Mouse (Mus musculus): ENCODE measurements around the gene Sde2. TPM values are rescaled to one million over a fixed set of nuclear protein-coding genes. Genes with fewer than 3 reads are reported as not detected.
A peak's percentile ranks its signal among the peaks of the same experiment; 100 is the strongest.
"Not testable (repeated sequence)": the region's sequence is repeated elsewhere in the genome, so short reads cannot be mapped to it uniquely, and the experiment has no call there.

Sde2 gene
- polyA plus RNA-seq, 1 experiment from 2014 or later: 18.8 TPM

DNA sequence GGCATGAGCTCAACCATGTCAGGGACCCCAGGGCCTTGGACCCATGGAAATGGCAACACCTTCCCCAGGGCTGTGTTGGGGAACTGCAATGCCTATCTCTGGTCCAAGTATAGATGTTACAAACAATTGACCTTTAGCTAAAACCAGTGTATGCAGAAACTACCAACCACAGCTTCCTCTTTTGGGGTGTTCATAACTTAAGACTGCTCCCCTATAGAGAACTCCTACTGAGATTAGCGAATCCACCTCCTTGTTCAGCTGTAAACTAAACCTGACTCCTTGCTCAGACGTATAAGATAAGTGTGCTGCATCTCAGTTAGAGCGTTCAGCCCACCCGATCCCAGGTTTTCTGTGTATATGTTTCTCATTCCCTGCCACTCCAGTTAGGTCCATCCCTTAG lies 24.3 kb upstream of the Sde2 start:
- Histone ChIP-seq H3K4me2 (replicated peaks; ENCODE audit: low read depth) (no peak overlapping the region), H3K9me3 (ENCODE audit: control insufficient read depth, low read length) (no peaks in the 10 kb centered on the region), H3K36me3 (ENCODE audit: control insufficient read depth, insufficient read depth, low read length) (no peaks in the 10 kb centered on the region), H3K4me3 (ENCODE audit: low read depth, low read length) (no peak overlapping the region), H3K4me1 (replicated peaks; ENCODE audit: control insufficient read depth, insufficient read depth) (0 out of 2 replicates have a peak, but pooled peaks cover 4% of the 10 kb centered on the region), H3K27ac (replicated peaks) (no peak overlapping the region), H3K9ac (ENCODE audit: low read length) (no peak overlapping the region), H3K27me3 (ENCODE audit: control insufficient read depth, insufficient read depth, low read length) (no peaks in the 10 kb centered on the region)
- 81% methylated on average over 4 of the region's 4 CpGs for WGBS
- no peak for ATAC-seq (ENCODE audit: low FRiP score, low TSS enrichment)
- no peak for TF ChIP-seq EP300 (optimal IDR thresholded peaks at IDR 0.05)
- no peak for TF ChIP-seq CTCF (IDR thresholded peaks at IDR 0.05; ENCODE audit: low read depth)
- DNase-seq (ENCODE audit: low spot score): no peak

DNA sequence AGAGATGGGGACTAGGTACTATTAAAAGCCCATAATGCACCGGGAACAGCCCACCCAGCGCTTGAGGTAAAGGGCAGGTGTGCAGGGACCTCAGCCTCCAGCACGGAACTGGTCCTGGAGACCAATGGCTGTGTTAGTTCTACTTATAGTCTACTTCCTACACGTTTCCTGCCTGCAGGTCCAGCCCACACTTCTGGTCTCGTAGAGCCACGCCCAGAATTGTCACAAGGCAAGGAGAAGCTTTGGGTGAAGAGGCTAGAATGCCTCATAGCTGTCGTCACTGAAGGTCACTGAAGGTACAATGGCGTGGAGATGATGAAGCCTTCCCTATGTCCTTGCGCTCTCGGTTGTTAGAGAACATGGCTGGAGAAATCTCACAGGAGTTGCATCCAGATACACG lies 21.2 kb upstream of the Sde2 start:
- Histone ChIP-seq H3K4me2 (replicated peaks; ENCODE audit: low read depth) (peak overlapping the region; percentile 19), H3K36me3 (ENCODE audit: control insufficient read depth, insufficient read depth, low read length) (no peaks in the 10 kb centered on the region), H3K4me1 (replicated peaks; ENCODE audit: control insufficient read depth, insufficient read depth) (0 out of 2 replicates have a peak, but pooled peaks cover 4% of the 10 kb centered on the region), H3K27me3 (ENCODE audit: control insufficient read depth, insufficient read depth, low read length) (no peaks in the 10 kb centered on the region), H3K27ac (replicated peaks) (peak overlapping the region; percentile 74), H3K9ac (ENCODE audit: low read length) (no peak overlapping the region), H3K4me3 (ENCODE audit: low read depth, low read length) (no peak overlapping the region), H3K9me3 (ENCODE audit: control insufficient read depth, low read length) (no peaks in the 10 kb centered on the region)
- TF ChIP-seq CTCF (IDR thresholded peaks at IDR 0.05; ENCODE audit: low read depth): no peak
- TF ChIP-seq EP300 (optimal IDR thresholded peaks at IDR 0.05): no peak
- DNase-seq (ENCODE audit: low spot score) (peak; percentile 31), ATAC-seq (ENCODE audit: low FRiP score, low TSS enrichment) (peak; percentile 61)
- 66% methylated on average over 11 of the region's 11 CpGs for WGBS

DNA sequence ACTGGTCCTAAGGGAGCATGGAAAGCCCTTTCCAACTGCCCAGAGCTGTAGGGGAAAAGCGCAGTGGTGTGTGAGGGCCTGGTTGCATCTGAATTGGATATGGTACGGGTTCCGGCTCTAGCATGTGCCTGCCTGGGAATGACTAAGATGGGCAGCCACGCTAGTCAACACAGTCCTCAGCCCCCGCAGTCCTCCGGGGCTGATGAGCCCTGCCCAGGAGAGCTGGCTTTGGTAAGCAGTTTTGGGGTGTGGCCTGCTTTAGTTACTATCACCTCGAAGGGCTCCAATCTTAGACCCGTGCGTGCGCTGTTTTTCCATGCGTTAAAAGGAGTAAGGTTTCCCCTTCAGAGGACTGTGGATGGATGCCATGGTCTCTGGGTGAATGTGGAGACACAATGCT lies 20.8 kb upstream of the Sde2 start:
- Histone ChIP-seq H3K9me3 (ENCODE audit: control insufficient read depth, low read length) (no peaks in the 10 kb centered on the region), H3K27ac (replicated peaks) (peak overlapping the region; percentile 74), H3K36me3 (ENCODE audit: control insufficient read depth, insufficient read depth, low read length) (no peaks in the 10 kb centered on the region), H3K4me2 (replicated peaks; ENCODE audit: low read depth) (peak overlapping the region; percentile 19), H3K9ac (ENCODE audit: low read length) (no peak overlapping the region), H3K4me1 (replicated peaks; ENCODE audit: control insufficient read depth, insufficient read depth) (0 out of 2 replicates have a peak, but pooled peaks cover 4% of the 10 kb centered on the region), H3K27me3 (ENCODE audit: control insufficient read depth, insufficient read depth, low read length) (no peaks in the 10 kb centered on the region), H3K4me3 (ENCODE audit: low read depth, low read length) (no peak overlapping the region)
- DNase-seq (ENCODE audit: low spot score) (peak; percentile 24), ATAC-seq (ENCODE audit: low FRiP score, low TSS enrichment) (peak; percentile 68)
- WGBS: 54% methylated on average over 11 of the region's 11 CpGs
- TF ChIP-seq CTCF (IDR thresholded peaks at IDR 0.05; ENCODE audit: low read depth): no peak
- TF ChIP-seq EP300 (optimal IDR thresholded peaks at IDR 0.05): no peak

DNA sequence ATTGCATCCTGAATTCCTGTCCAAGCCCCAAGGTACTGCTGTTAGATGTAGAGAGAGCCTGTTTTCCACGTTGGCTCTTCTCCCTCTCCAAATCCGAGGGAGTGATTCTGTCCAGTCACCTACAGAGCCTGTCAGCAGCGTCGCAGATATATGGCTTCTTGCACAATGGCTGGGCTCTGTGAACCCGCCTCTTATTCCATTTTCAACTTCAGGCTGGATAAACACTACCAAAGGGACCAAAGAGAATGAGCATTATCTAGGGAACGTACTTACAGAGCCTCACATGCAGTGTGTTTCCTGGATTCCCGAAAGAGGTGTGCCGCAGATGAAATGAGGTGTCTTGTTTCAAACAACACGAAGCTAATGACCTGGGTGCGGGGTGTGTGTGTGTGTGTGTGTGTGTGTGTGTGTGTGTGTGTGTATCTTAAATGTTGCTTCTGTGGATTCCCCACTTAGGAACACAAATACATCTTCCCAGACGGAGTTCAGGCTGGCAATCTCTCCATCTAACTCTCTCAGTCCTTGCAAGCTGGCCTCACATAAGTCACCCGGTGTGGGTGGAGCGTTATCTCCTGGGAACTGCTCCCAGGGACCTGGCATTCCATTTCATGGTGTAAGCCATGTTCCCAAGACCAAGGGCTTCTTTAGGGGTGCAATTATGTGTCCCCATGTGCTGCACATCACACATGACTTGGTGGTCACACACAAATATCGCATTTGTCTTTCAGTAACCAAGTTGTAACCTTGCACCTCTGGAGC lies 20.2 kb upstream of the Sde2 start:
- Histone ChIP-seq H3K27me3 (ENCODE audit: control insufficient read depth, insufficient read depth, low read length) (no peaks in the 10 kb centered on the region), H3K27ac (replicated peaks) (peak overlapping the region; percentile 74), H3K4me2 (replicated peaks; ENCODE audit: low read depth) (peak overlapping the region; percentile 19), H3K4me1 (replicated peaks; ENCODE audit: control insufficient read depth, insufficient read depth) (0 out of 2 replicates have a peak, but pooled peaks cover 4% of the 10 kb centered on the region), H3K9me3 (ENCODE audit: control insufficient read depth, low read length) (no peaks in the 10 kb centered on the region), H3K9ac (ENCODE audit: low read length) (no peak overlapping the region), H3K4me3 (ENCODE audit: low read depth, low read length) (no peak overlapping the region), H3K36me3 (ENCODE audit: control insufficient read depth, insufficient read depth, low read length) (no peaks in the 10 kb centered on the region)
- peak; percentile 33 for DNase-seq (ENCODE audit: low spot score)
- TF ChIP-seq EP300 (optimal IDR thresholded peaks at IDR 0.05): no peak
- no peak for TF ChIP-seq CTCF (IDR thresholded peaks at IDR 0.05; ENCODE audit: low read depth)
- WGBS: 22% methylated on average over 14 of the region's 14 CpGs
- ATAC-seq (ENCODE audit: low FRiP score, low TSS enrichment): peak; percentile 69

DNA sequence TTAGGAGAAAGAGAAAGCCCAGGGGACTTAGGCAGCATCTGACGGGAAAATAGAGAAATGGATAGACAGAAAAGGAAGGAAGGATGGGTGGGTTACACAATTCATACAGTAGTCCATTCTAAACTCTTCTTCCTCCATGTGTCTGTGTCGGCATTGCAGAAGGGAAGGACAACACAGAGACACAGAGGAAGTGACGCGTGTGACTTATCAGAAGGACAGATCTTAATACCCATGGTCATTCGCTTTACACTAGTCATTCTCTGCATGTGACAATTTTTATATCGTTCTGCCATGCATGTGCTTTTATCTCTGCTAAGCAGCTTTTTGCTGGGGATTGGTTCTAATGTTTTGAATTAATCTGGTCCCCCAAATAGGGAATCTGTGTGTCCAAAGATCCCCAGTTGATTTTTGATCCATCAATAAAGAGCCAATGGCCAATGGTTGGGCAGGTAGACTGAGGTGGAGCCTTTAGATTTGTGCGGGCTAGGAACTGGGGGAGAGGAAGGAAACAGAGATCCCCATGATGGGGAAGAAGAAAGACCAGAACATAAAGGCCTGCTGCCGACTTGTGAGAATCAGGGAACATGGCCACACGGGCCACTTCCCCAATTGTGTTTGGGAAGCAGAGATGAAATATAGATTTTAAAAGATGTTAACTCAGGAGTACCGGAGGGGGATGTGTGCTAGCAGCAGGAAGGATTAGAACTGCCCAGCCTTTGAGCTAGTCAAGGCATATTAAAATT lies 15.5 kb upstream of the Sde2 start:
- Histone ChIP-seq H3K27me3 (ENCODE audit: control insufficient read depth, insufficient read depth, low read length) (no peaks in the 10 kb centered on the region), H3K4me2 (replicated peaks; ENCODE audit: low read depth) (no peak overlapping the region), H3K4me1 (replicated peaks; ENCODE audit: control insufficient read depth, insufficient read depth) (no peaks in the 10 kb centered on the region), H3K27ac (replicated peaks) (no peak overlapping the region), H3K9ac (ENCODE audit: low read length) (no peak overlapping the region), H3K9me3 (ENCODE audit: control insufficient read depth, low read length) (no peaks in the 10 kb centered on the region), H3K36me3 (ENCODE audit: control insufficient read depth, insufficient read depth, low read length) (no peaks in the 10 kb centered on the region), H3K4me3 (ENCODE audit: low read depth, low read length) (no peak overlapping the region)
- ATAC-seq (ENCODE audit: low FRiP score, low TSS enrichment) (no peak), DNase-seq (ENCODE audit: low spot score) (no peak)
- no peak for TF ChIP-seq CTCF (IDR thresholded peaks at IDR 0.05; ENCODE audit: low read depth)
- 83% methylated on average over 10 of the region's 10 CpGs for WGBS

DNA sequence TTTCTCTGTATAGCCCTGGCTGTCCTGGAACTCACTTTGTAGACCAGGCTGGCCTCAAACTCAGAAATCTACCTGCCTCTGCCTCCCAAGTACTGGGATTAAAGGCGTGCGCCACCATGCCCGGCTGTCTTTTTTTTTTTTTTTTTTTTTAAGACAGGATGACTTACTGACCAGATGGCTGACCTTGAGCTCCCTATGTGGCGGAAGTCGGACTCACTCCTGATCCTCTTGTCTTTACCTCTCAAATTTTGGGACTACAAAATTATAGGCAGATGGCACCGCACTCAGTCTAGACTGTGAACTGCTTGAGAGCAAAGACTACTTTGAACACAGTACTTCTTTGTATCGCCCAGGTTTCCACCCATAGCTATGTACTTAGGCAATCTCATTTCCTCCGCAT lies 14.5 kb upstream of the Sde2 start:
- not testable (repeated sequence) for H3K4me1 ChIP-seq (replicated peaks; ENCODE audit: control insufficient read depth, insufficient read depth); ATAC-seq (ENCODE audit: low FRiP score, low TSS enrichment); H3K4me2 ChIP-seq (replicated peaks; ENCODE audit: low read depth); H3K27ac ChIP-seq (replicated peaks); H3K9ac ChIP-seq (ENCODE audit: low read length); H3K36me3 ChIP-seq (ENCODE audit: control insufficient read depth, insufficient read depth, low read length); H3K9me3 ChIP-seq (ENCODE audit: control insufficient read depth, low read length); H3K27me3 ChIP-seq (ENCODE audit: control insufficient read depth, insufficient read depth, low read length); DNase-seq (ENCODE audit: low spot score); H3K4me3 ChIP-seq (ENCODE audit: low read depth, low read length)
- WGBS: 90% methylated on average over 8 of the region's 8 CpGs
